Mouse (Mus musculus) hindbrain, embryonic 14.5 days (tissue): ENCODE measurements around the gene C1qtnf6. TPM values are rescaled to one million over a fixed set of nuclear protein-coding genes. Genes with fewer than 3 reads are reported as not detected.

Experiments used
- ATAC-seq: fragments of 200-750 bp; cut with Nextera tagmentation; 2 replicates; pipeline ENCODE4 v1.8.0; 2017; ENCODE audit warnings: moderate number of reproducible peaks, mild to moderate bottlenecking, moderate TSS enrichment, moderate library complexity; ENCODE audit not compliant: low FRiP score
- DNase-seq: peaks from one replicate; pipeline ENCODE4 v3.0.0-alpha.2; 2015; ENCODE audit warnings: low spot score
- H3K27ac ChIP-seq: fragments of 300-500 bp; sonication (generic); 2 replicates; pipeline ENCODE4 v1.5.1; 2014; ENCODE audit warnings: mild to moderate bottlenecking, moderate library complexity
- H3K27me3 ChIP-seq: fragments of 300-500 bp; sonication (generic); 2 replicates; pipeline ENCODE4 v1.6.1; 2014; ENCODE audit warnings: mild to moderate bottlenecking, low read length, mixed read lengths; ENCODE audit not compliant: control insufficient read depth, insufficient read depth
- H3K36me3 ChIP-seq: fragments of 300-500 bp; sonication (generic); replicated peaks from 2 replicates; pipeline ENCODE4 v1.6.1; 2014; ENCODE audit not compliant: control insufficient read depth, insufficient read depth
- H3K4me1 ChIP-seq: fragments of 300-500 bp; sonication (generic); replicated peaks from 2 replicates; pipeline ENCODE4 v1.6.1; 2014; ENCODE audit warnings: antibody characterized with exemption, low read length, mixed read lengths; ENCODE audit not compliant: control insufficient read depth, insufficient read depth
- H3K4me2 ChIP-seq: fragments of 300-500 bp; sonication (generic); replicated peaks from 2 replicates; pipeline ENCODE4 v1.6.1; 2014; ENCODE audit warnings: mild to moderate bottlenecking, moderate library complexity
- H3K4me3 ChIP-seq: fragments of 300-500 bp; sonication (generic); replicated peaks from 2 replicates; pipeline ENCODE4 v1.5.1; 2014; ENCODE audit warnings: mild to moderate bottlenecking, low read length
- H3K9ac ChIP-seq: fragments of 300-500 bp; sonication (generic); 2 replicates; pipeline ENCODE4 v1.6.1; 2014
- H3K9me3 ChIP-seq: fragments of 300-500 bp; sonication (generic); 2 replicates; pipeline ENCODE4 v1.6.1; 2016; ENCODE audit warnings: low read length; ENCODE audit not compliant: control insufficient read depth
- WGBS: fragments of 180-500 bp; shearing (Covaris S2); extraction: QIAGEN DNeasy Blood & Tissue Kit; methylation state at CpG from one replicate; pipeline ENCODE4 v1.1.7; 2014; 5-methylcytosine and 5-hydroxymethylcytosine counted together
- polyA plus RNA-seq: library from polyadenylated mRNA; unstranded; fragments of >200 nt; fragmentation: Nextera tagmentation; extraction: Ambion mirVana; gene quantifications from 2 replicates; pipeline ENCODE4 v1.2.1, GENCODE M21; 2014

The C1qtnf6 gene
- polyA plus RNA-seq, 1 experiment from 2014 or later = 9.5 TPM

DNA sequence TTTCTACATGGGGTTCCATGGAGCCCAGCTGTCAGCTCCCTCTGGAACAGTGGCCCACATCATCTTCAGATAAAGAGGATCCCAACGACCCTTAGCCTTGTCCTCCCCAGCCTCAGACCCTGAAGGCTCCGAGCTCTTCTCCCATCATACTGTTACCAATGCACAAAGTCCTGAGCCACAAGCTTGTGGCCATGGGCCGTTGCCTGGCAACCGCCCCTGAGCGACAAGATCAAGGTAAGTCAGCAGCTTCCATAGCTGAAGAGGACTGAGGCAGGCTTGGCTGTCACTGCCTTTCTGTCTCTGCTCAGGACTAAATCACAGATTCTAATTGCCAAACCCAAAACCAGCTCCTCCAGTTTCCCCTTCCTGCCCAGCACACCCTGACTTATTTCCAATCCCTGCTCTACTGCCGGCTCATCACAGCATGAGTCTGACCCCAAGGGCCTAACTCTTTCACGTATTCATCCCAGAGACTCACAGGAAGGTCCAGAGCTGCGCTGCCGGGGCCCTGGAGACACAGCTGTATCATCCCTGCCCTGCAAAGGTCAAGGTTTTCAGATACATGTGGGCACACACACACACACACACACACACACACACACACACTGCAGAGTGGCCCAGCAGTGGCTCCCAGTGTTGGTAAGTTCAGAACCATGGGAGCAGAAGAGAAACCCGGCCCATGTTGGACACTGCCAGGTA is 4.7 kb upstream of the C1qtnf6 start:
- Histone ChIP-seq H3K9ac (no peak overlapping the region), H3K36me3 (no peaks in the 10 kb centered on the region), H3K9me3 (no peaks in the 10 kb centered on the region), H3K27me3 (no peaks in the 10 kb centered on the region), H3K4me1 (peaks cover 8% of the 10 kb centered on the region), H3K27ac (no peak overlapping the region), H3K4me3 (no peak overlapping the region), H3K4me2 (no peak overlapping the region)
- WGBS = 42% methylated on average over 10 of the region's 10 CpGs
- DNase-seq (no peak), ATAC-seq (no peak)

DNA sequence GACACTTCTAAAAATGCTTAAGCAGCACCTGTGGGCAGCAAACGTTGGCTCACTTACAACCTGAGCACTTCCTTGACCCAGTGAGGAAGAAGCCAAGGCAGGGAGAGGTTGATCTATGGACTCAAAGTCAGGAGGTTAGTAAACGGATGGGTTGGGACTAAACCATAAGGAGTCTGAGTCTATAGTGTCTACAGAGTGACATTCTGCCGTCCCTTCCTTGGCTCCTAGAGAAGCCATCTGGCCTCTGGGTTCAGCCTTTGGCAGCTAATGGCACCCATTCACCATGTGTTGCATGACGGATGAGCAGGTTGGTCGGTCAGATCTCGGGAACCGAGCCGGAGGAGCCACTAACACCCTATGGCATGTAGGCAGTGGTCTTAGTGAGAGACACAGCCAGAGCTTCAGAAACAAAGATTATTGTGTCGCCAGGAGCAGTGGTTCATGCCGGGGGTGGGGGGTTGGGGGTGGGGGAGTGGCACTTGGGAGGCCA is 2.2 kb upstream of the C1qtnf6 start:
- Histone ChIP-seq H3K4me3 (no peak overlapping the region), H3K27ac (no peak overlapping the region), H3K4me2 (no peak overlapping the region), H3K9ac (no peak overlapping the region), H3K27me3 (no peaks in the 10 kb centered on the region), H3K9me3 (no peaks in the 10 kb centered on the region), H3K36me3 (no peaks in the 10 kb centered on the region), H3K4me1 (peaks cover 25% of the 10 kb centered on the region)
- no peak for ATAC-seq
- no peak for DNase-seq
- 70% methylated on average over 10 of the region's 10 CpGs for WGBS

DNA sequence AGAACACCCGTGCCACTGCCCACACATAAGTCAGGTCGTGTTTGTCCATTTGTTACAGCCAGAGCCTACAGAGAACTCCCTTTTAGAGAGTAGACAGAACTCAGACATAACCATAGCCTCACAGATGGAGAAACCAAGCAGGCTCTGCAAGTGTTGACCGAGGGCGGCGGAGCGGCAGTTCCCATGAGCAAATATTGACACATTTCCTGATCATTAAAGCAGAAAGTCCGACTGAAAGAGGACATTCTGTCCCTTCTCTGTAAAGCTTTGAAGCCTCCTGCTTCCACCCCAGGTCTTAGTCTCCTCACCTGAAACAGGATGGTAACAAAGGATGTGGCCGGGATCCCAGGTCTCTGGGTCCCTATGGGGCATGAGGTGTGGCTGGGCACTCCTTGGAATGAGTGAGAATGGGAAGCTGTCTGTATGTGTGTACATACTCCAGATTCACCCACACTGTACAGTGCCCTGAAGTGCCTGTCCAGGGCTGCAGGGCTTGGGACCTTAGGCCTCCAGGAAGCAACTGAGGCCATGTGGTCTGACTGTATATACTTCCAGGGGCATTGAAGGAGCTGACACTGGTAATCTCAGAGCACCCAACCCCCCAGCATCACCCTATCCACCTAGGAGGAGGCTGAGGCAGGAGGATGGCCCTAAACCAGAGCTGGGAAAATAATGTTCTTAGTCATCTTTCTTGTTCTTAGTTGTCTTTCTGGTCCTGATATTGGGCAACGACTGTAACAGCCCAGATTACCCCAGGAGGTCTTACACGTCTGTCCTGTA is 1.5 kb upstream of the C1qtnf6 start:
- WGBS = 76% methylated on average over 10 of the region's 10 CpGs
- Histone ChIP-seq H3K36me3 (no peaks in the 10 kb centered on the region), H3K27me3 (no peaks in the 10 kb centered on the region), H3K9ac (0 out of 2 replicates have a peak overlapping the region, but pooled peaks have one; percentile 2), H3K4me1 (peaks cover 26% of the 10 kb centered on the region), H3K4me3 (no peak overlapping the region), H3K4me2 (no peak overlapping the region), H3K27ac (0 out of 2 replicates have a peak overlapping the region, but pooled peaks have one; percentile 4), H3K9me3 (no peaks in the 10 kb centered on the region)
- DNase-seq (no peak), ATAC-seq (no peak)

DNA sequence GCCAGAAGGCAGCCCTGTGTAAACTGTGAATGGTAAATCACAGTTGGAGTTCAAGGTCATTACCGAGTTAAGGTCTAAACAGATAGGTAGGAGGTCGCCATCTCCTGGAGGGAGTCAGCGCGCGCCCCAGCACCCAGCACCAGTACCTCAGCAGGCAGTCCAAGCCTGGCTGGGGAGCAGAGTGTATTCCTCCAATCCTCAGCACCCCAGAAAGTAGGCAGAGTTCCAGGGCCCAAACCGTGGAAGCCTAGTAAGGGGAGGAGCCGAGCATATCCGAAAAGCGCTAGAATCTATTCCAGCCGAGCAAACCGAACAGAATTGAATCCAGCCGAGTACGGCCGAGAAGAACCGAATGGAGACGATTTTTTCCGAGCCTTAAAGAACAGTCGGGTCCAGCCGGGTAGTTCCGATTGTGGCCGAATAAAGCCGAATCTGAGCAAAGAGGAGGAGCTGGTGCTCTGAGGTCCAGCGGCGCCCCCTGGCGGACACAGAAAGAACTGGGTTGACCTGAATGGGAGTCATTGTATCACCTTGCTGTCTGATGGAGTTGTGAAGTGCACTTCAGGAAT is 769 bp upstream of the C1qtnf6 start:
- Histone ChIP-seq H3K9me3 (no peaks in the 10 kb centered on the region), H3K4me1 (peaks cover 26% of the 10 kb centered on the region), H3K27ac (peak overlapping the region; percentile 78), H3K36me3 (no peaks in the 10 kb centered on the region), H3K9ac (peak overlapping the region; percentile 64), H3K4me3 (peak overlapping the region; percentile 24), H3K27me3 (no peaks in the 10 kb centered on the region), H3K4me2 (peak overlapping the region; percentile 51)
- DNase-seq (peak; percentile 100), ATAC-seq (peak; percentile 87)
- under 1% methylated on average over 25 of the region's 25 CpGs for WGBS

DNA sequence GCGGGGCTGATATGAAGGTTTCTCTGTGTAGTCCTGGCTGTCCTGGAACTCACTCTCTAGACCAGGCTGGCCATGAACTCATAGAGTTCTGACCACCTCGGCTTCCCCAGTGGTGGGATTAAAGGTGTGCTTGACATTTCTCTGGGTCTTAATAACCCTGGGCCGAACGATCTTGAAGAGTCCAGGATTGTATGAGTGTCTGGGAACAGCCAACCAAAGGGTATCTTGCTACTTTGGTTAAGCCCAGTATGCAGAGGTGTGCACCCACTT is 170 bp upstream of the C1qtnf6 start:
- H3K27me3 ChIP-seq = no peaks in the 10 kb centered on the region
- H3K36me3 ChIP-seq = no peaks in the 10 kb centered on the region
- H3K27ac ChIP-seq = peak overlapping the region; percentile 78
- WGBS = 75% methylated on average over 4 of the region's 4 CpGs
- peaks cover 26% of the 10 kb centered on the region for H3K4me1 ChIP-seq
- no peak for DNase-seq
- H3K4me2 ChIP-seq = peak overlapping the region; percentile 51
- H3K9ac ChIP-seq = peak overlapping the region; percentile 64
- 0 out of 2 replicates have a peak, but pooled peaks have one; percentile 4 for ATAC-seq
- no peak overlapping the region for H3K4me3 ChIP-seq
- H3K9me3 ChIP-seq = no peaks in the 10 kb centered on the region

DNA sequence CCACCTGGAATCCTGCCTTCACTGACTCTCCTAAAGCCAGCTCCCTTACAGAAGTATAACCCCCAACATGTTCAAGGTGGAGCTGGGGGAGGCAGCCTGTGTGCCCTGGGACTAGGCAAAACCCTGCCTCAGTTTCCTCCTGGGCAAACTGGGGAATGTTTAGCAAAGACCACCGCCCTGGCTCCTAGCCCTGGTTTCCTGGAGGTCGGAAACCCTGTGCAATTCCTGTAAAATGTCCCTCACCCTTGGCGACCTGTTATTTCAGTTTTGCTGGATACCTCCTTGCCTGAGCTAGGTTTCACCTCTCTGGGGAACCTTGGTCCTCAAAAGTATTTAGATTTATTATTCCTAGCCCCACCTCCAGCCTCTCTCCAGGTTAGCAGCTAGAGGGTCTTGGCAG is 1.1 kb downstream of the C1qtnf6 start:
- ATAC-seq (no peak), DNase-seq (no peak)
- Histone ChIP-seq H3K36me3 (no peaks in the 10 kb centered on the region), H3K27me3 (no peaks in the 10 kb centered on the region), H3K9me3 (no peaks in the 10 kb centered on the region), H3K27ac (no peak overlapping the region), H3K4me1 (peaks cover 26% of the 10 kb centered on the region), H3K4me2 (no peak overlapping the region), H3K9ac (peak overlapping the region; percentile 31; the same call in 1 of the 2 replicates), H3K4me3 (no peak overlapping the region)
- 77% methylated on average over 3 of the region's 3 CpGs for WGBS

DNA sequence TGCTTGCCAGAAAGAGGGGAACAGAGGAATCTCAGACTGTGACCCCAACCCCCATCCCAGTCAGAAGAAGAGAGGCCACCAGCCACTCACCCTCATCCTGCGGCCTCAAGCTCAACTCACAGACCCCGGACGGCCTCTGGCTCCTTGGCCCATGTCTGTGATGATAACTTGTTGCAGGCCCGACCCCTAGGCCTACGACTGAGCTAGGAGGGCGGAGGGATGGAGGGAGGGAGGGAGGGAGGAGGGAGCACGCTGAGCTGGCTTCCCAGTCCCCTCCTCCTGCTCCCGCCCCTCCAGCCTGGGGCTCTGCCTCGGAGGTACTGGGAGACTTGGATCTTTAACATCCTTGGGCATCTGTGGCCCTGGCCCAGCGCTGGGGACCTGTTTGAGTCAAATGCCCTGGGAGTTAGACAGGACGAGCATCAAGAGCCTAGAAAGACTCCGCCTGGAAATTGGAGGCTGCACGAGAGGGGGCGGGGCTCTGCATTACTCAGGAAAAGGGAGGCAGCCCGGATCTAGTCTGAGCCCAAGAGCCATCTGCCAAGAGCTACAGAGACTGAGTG is 1.7 kb downstream of the C1qtnf6 start:
- Histone ChIP-seq H3K4me1 (peaks cover 26% of the 10 kb centered on the region), H3K27ac (no peak overlapping the region; the same call in 1 of the 2 replicates), H3K4me3 (peak overlapping the region; percentile 21), H3K27me3 (no peaks in the 10 kb centered on the region), H3K4me2 (peak overlapping the region; percentile 42), H3K9ac (peak overlapping the region; percentile 31), H3K36me3 (no peaks in the 10 kb centered on the region), H3K9me3 (no peaks in the 10 kb centered on the region)
- 2% methylated on average over 15 of the region's 15 CpGs for WGBS
- ATAC-seq (0 out of 2 replicates have a peak, but pooled peaks have one; percentile 15), DNase-seq (no peak)

DNA sequence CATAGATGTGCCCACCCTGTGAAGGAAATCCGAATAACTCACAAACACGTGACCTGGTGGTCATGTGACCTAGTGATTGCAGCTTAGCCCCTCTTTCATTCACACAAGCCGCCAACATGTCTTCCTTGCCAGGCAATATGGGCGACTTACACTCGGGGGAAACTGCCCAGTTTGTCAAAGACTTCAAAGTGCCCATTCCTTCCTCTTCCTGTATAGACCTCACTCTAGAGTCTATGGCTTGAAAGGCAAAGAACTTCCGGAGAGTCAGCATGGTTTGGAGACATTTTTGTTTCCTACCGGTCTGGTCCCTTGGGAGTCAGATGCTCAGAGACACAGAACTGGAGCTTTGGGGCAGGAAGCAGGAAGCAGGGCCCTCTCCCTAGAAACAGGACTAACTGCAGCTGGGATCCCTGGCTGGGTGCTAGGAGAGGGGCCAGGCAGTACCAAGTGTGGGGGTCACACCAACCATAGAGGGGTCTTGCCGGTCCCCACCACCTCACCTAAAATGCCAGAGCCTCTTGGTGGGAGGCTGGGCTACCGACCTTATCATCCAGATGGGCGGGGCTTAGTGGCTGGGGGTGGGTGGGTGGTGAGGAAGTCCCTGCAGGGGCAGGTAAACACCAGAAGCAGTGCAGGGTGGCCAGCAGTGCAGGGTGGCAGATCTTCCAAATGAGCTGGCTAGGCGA is 2.3 kb downstream of the C1qtnf6 start:
- DNase-seq = no peak
- H3K27ac ChIP-seq = no peak overlapping the region; the same call in 1 of the 2 replicates
- peak overlapping the region; percentile 31 for H3K9ac ChIP-seq

More for the DNA sequence above, 2.3 kb downstream of the C1qtnf6 start:
- H3K4me2 ChIP-seq = peak overlapping the region; percentile 42
- H3K9me3 ChIP-seq = no peaks in the 10 kb centered on the region
- no peaks in the 10 kb centered on the region for H3K27me3 ChIP-seq
- H3K36me3 ChIP-seq = no peaks in the 10 kb centered on the region
- WGBS = 58% methylated on average over 10 of the region's 11 CpGs
- H3K4me1 ChIP-seq = peaks cover 26% of the 10 kb centered on the region
- no peak for ATAC-seq
- peak overlapping the region; percentile 21 for H3K4me3 ChIP-seq
